Mouse (Mus musculus) lung, adult 2 months (tissue): Measurements from ENCODE around the gene Ubp1.

ENCODE experiments used
- CTCF ChIP-seq: fragments of 200-500 bp; IDR thresholded peaks from 2 replicates; pipeline ENCODE4 v1.5.1; 2011; ENCODE audit warnings: mild to moderate bottlenecking, low read length, control low read depth; ENCODE audit not compliant: insufficient read depth
- POLR2A ChIP-seq: fragments of 200-500 bp; IDR thresholded peaks from 2 replicates; pipeline ENCODE4 v1.6.1; 2011; ENCODE audit warnings: low read depth, mild to moderate bottlenecking, control low read depth, low read length, borderline replicate concordance; ENCODE audit errors: extremely low read depth

GRCm38 (mm10) chr9:113998311-113998710 is 67.6 kb downstream of the Ubp1 start:
- TF ChIP-seq CTCF (peak; percentile 20; the same call in 1 of the 2 replicates), POLR2A (no peak)
